Mouse (Mus musculus): ENCODE data around the gene Hist1h2be. TPM values are rescaled to one million over a fixed set of nuclear protein-coding genes. Genes with fewer than 3 reads are reported as not detected.
A peak's percentile ranks its signal among the peaks of the same experiment; 100 is the strongest.

Gene Hist1h2be
- polyA plus RNA-seq, 1 experiment from 2014 or later = 3.0 TPM

DNA sequence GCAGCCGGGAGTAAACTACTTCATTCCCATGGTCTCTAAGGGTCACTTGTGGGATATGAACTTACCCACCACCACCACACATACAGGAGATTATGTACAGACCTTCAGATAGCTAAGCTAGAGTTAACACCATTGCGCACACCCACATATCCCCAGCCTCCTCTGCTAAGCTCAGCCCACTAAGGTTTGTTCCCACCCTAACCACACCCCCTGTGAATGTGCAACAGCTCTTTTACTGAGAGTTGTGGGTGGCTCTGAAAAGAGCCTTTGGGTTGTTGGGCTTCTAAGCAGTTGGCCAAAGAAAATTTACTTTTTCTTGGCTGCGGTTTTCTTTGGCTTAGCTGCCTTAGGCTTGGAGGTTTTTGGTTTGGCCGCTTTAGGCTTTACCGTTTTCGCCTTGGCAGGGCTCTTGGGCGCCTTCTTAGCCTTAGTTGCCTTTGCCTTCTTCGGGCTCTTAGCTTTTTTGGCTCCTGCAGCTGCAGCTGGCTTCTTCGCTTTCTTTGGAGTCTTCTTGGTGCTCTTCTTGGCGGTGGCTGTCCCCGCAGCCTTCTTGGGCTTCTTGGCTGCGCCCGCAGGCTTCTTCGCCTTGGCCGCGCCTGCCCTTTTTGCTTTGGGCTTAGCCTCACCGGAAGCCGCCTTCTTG lies 729 bp upstream of the Hist1h2be start:
- WGBS = under 1% methylated on average over 18 of the region's 18 CpGs
- ATAC-seq (ENCODE audit: insufficient read depth) = peak; percentile 88
- peak; percentile 86 for DNase-seq
- Histone ChIP-seq H3K9ac (peak overlapping the region; percentile 88), H3K4me3 (ENCODE audit: low read depth, low read length) (peak overlapping the region; percentile 55), H3K4me2 (peak overlapping the region; percentile 69), H3K27me3 (ENCODE audit: insufficient read depth, low read length) (no peaks in the 10 kb centered on the region), H3K4me1 (ENCODE audit: insufficient read depth) (peaks cover 4% of the 10 kb centered on the region; the same call in 1 of the 2 replicates), H3K27ac (ENCODE audit: low read depth) (peak overlapping the region; percentile 98), H3K9me3 (ENCODE audit: low read depth, low read length) (no peaks in the 10 kb centered on the region), H3K36me3 (ENCODE audit: insufficient read depth) (no peaks in the 10 kb centered on the region)
- no peak for TF ChIP-seq CTCF (IDR thresholded peaks at IDR 0.05; ENCODE audit: low read depth)

DNA sequence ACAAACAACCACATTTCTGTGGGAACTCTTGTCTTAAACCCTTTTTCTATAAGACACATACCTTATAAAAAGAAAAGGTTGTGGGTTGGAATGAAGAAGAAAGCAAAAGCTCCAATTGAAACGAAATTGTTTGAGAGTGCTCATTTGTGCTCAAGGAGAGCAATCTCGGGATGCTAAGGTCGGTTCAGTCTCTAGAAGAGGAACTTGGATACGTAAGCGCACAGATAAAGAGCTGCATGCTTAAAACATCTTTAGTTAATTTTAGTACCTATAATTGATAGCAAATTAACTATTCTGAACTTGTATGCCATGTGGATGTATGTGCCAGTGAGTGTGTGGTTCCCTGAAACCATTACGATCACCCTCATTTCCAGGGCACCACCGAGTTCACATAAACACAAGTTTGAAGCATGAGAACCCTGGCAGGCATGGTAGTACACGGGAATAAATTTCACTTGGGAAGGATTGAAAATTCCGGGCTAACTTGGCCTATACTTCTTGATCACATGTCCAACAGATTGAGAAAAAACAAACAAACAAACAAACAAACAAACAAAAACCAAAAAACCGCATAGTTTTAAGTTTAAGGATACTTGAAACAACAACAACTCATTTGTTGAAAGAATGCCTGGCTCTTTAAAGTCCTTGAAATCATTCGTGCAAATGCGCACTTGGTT lies 730 bp downstream of the Hist1h2be start:
- H3K9me3 ChIP-seq (ENCODE audit: low read depth, low read length) = no peaks in the 10 kb centered on the region
- no peaks in the 10 kb centered on the region for H3K27me3 ChIP-seq (ENCODE audit: insufficient read depth, low read length)
- WGBS = 36% methylated on average over 12 of the region's 12 CpGs
- H3K9ac ChIP-seq = peak overlapping the region; percentile 88
- TF ChIP-seq CTCF (IDR thresholded peaks at IDR 0.05; ENCODE audit: low read depth) = no peak
- H3K4me3 ChIP-seq (ENCODE audit: low read depth, low read length) = peak overlapping the region; percentile 55
- ATAC-seq (ENCODE audit: insufficient read depth) (no peak), DNase-seq (peak; percentile 8)
- peak overlapping the region; percentile 69 for H3K4me2 ChIP-seq
- H3K27ac ChIP-seq (ENCODE audit: low read depth) = peak overlapping the region; percentile 98
- no peaks in the 10 kb centered on the region for H3K36me3 ChIP-seq (ENCODE audit: insufficient read depth)
- H3K4me1 ChIP-seq (ENCODE audit: insufficient read depth) = peaks cover 4% of the 10 kb centered on the region; the same call in 1 of the 2 replicates

DNA sequence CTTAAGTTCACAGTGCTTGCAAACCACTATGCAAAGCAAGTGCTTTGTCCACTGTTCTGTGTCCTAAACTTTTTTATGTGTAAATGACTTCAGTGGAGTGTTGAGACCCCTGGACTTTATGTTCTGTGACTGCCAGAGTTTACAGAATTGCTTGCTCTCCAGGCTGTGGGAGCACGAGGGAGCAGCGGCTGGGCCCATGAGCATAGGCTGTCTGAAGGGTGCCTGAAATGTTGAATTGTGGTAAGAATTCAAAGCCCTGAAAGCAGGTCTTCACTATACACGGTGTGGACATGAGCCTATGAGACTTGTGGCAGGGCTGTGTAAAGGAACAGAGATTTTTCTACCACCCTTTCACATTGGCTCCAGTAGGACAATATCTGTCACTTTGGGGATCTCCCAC lies 9.3 kb downstream of the Hist1h2be start:
- ATAC-seq (ENCODE audit: insufficient read depth) (no peak), DNase-seq (no peak)
- H3K4me3 ChIP-seq (ENCODE audit: low read depth, low read length) = no peak overlapping the region
- no peaks in the 10 kb centered on the region for H3K36me3 ChIP-seq (ENCODE audit: insufficient read depth)
- 88% methylated on average over 3 of the region's 3 CpGs for WGBS
- no peaks in the 10 kb centered on the region for H3K9me3 ChIP-seq (ENCODE audit: low read depth, low read length)
- no peak overlapping the region for H3K9ac ChIP-seq
- no peak for TF ChIP-seq CTCF (IDR thresholded peaks at IDR 0.05; ENCODE audit: low read depth)
- H3K4me1 ChIP-seq (ENCODE audit: insufficient read depth) = no peaks in the 10 kb centered on the region
- H3K27ac ChIP-seq (ENCODE audit: low read depth) = no peak overlapping the region
- H3K4me2 ChIP-seq = no peak overlapping the region
- H3K27me3 ChIP-seq (ENCODE audit: insufficient read depth, low read length) = no peaks in the 10 kb centered on the region

DNA sequence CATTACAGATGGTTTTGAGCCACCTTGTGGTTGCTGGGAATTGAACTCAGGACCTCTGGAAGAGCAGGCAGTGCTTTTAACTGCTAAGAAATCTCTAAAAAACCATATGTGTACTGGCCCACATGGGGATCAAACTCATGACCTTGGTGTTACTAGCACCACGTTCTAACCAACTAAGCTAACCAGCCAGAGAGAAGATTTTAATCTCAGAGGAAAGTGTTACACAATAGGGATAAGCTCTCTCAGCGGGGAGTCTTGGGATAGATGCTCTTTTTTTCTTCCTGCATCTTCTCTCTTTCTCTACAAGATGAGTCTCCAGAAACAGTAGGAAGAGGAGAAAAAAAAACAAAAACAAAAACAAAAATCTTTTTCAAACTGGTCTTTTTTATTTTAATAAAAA lies 10.5 kb downstream of the Hist1h2be start:
- no peak for DNase-seq
- Histone ChIP-seq H3K27me3 (ENCODE audit: insufficient read depth, low read length) (no peaks in the 10 kb centered on the region), H3K27ac (ENCODE audit: low read depth) (no peak overlapping the region), H3K4me2 (no peak overlapping the region), H3K9ac (no peak overlapping the region), H3K9me3 (ENCODE audit: low read depth, low read length) (no peaks in the 10 kb centered on the region), H3K36me3 (ENCODE audit: insufficient read depth) (no peaks in the 10 kb centered on the region), H3K4me3 (ENCODE audit: low read depth, low read length) (no peak overlapping the region), H3K4me1 (ENCODE audit: insufficient read depth) (no peaks in the 10 kb centered on the region)
- WGBS = 80% methylated on average over 2 of the region's 2 CpGs
- no peak for TF ChIP-seq CTCF (IDR thresholded peaks at IDR 0.05; ENCODE audit: low read depth)
- ATAC-seq (ENCODE audit: insufficient read depth) = no peak

DNA sequence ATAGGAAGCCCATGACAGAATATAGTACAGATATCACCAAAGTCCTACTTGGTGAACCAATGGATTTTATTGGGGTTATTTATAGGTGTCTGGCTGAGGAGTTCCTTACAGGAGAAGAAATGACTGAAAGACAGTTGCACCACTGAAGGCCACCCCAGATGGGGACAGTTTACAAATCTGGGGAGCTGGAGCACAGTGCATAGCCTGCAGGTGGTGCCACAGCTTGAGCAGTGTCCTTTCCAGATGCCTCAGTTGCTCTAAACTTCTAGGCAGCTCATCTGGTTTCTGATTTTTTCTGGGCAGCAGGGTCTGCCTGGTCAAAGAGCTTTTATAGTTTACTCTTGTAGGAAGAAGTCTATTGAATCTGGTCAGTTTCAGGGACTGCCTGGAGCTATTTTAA lies 11.1 kb downstream of the Hist1h2be start:
- no peaks in the 10 kb centered on the region for H3K9me3 ChIP-seq (ENCODE audit: low read depth, low read length)
- H3K27me3 ChIP-seq (ENCODE audit: insufficient read depth, low read length) = no peaks in the 10 kb centered on the region
- H3K4me2 ChIP-seq = no peak overlapping the region
- ATAC-seq (ENCODE audit: insufficient read depth) (no peak), DNase-seq (no peak)
- no peak overlapping the region for H3K9ac ChIP-seq
- no peak for TF ChIP-seq CTCF (IDR thresholded peaks at IDR 0.05; ENCODE audit: low read depth)
- H3K36me3 ChIP-seq (ENCODE audit: insufficient read depth) = no peaks in the 10 kb centered on the region
- H3K4me3 ChIP-seq (ENCODE audit: low read depth, low read length) = no peak overlapping the region
- no peak overlapping the region for H3K27ac ChIP-seq (ENCODE audit: low read depth)
- H3K4me1 ChIP-seq (ENCODE audit: insufficient read depth) = no peaks in the 10 kb centered on the region

DNA sequence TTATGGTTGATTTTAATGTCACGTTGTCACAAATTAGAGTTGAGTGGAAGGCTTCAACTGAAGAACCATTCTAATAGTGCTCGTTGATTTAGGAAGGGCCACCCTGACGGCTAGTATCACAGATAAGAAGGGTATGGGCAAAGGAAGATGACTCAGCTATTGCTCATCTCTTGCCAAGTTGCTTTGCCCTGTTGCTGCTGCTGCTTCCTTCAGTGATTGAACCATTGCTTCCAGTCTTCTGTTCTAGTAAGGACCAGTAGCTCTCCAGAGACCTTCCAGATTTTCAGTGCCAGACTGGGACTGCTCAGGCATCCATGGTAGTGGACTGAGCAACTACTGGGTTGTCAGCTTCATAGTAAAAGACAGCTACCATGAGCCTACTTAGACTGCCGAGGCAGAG lies 11.7 kb downstream of the Hist1h2be start:
- ATAC-seq (ENCODE audit: insufficient read depth) = no peak
- H3K27me3 ChIP-seq (ENCODE audit: insufficient read depth, low read length) = no peaks in the 10 kb centered on the region
- H3K4me1 ChIP-seq (ENCODE audit: insufficient read depth) = no peaks in the 10 kb centered on the region
- no peak for DNase-seq
- no peaks in the 10 kb centered on the region for H3K36me3 ChIP-seq (ENCODE audit: insufficient read depth)
- TF ChIP-seq CTCF (IDR thresholded peaks at IDR 0.05; ENCODE audit: low read depth) = no peak
- WGBS = 67% methylated on average over 4 of the region's 4 CpGs
- no peak overlapping the region for H3K9ac ChIP-seq
- H3K27ac ChIP-seq (ENCODE audit: low read depth) = no peak overlapping the region
- H3K4me3 ChIP-seq (ENCODE audit: low read depth, low read length) = no peak overlapping the region
- no peaks in the 10 kb centered on the region for H3K9me3 ChIP-seq (ENCODE audit: low read depth, low read length)
- H3K4me2 ChIP-seq = no peak overlapping the region

DNA sequence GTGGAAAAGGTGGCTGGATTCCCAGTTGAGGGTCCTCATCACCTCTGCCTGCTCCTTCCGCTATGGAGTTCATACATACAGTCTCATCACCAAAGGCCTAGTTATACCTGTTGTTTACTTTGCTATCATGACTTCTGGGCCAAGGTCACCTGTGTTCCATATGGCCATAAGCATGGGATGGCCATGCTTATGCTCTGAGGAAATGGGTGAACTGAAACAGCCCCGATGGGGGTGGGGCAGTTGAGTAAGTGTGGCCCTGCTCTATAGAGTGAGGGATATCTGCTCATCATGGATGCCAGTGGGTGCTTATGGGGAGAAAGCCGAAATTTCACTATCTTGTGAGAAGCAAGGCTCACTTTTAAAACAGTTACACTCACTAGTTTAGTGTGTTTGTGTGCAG lies 15.9 kb downstream of the Hist1h2be start:
- 89% methylated on average over 3 of the region's 3 CpGs for WGBS
- no peaks in the 10 kb centered on the region for H3K4me1 ChIP-seq (ENCODE audit: insufficient read depth)
- DNase-seq (no peak), ATAC-seq (ENCODE audit: insufficient read depth) (no peak)
- no peaks in the 10 kb centered on the region for H3K9me3 ChIP-seq (ENCODE audit: low read depth, low read length)
- no peaks in the 10 kb centered on the region for H3K27me3 ChIP-seq (ENCODE audit: insufficient read depth, low read length)
- TF ChIP-seq CTCF (IDR thresholded peaks at IDR 0.05; ENCODE audit: low read depth) = no peak
- no peak overlapping the region for H3K4me3 ChIP-seq (ENCODE audit: low read depth, low read length)
- H3K4me2 ChIP-seq = no peak overlapping the region
- no peak overlapping the region for H3K27ac ChIP-seq (ENCODE audit: low read depth)
- no peaks in the 10 kb centered on the region for H3K36me3 ChIP-seq (ENCODE audit: insufficient read depth)
- H3K9ac ChIP-seq = no peak overlapping the region

All from lung, embryonic 14.5 days (tissue).